Mouse (Mus musculus) G1E (cell line): ENCODE measurements around the gene Rcan1.
"Not testable (repeated sequence)": the region's sequence is repeated elsewhere in the genome, so short reads cannot be mapped to it uniquely, and the experiment has no call there.

Experiments
- CTCF ChIP-seq: IDR thresholded peaks from 2 replicates; pipeline ENCODE4 v1.5.1; 2012; ENCODE audit warnings: low read depth, low read length, inconsistent platforms, mixed read lengths
- GATA1 ChIP-seq: IDR thresholded peaks from 2 replicates; pipeline ENCODE4 v1.6.1; 2012; ENCODE audit warnings: borderline replicate concordance, low read length, inconsistent platforms, mixed read lengths
- POLR2AphosphoS5 ChIP-seq: IDR thresholded peaks from 2 replicates; pipeline ENCODE4 v1.6.1; 2012; ENCODE audit warnings: low read depth, low read length, inconsistent platforms; ENCODE audit not compliant: insufficient replicate concordance
- TAL1 ChIP-seq: conservative IDR thresholded peaks from 2 replicates; pipeline ENCODE4 v1.6.1; 2012; ENCODE audit warnings: low read depth, low read length, inconsistent platforms, mixed read lengths

- not testable (repeated sequence) for TF ChIP-seq CTCF, TAL1, GATA1, POLR2AphosphoS5
These were observed 55.6 kb downstream of the Rcan1 start for GRCm38 (mm10) chr16:92415038-92415437.
